Mouse (Mus musculus) ovary, postnatal 10 days (tissue): ENCODE results near the gene AI467606.

Experiments
- DNase-seq: peaks from one replicate; pipeline ENCODE4 v3.0.0; 2022; ENCODE audit warnings: low spot score

Gene AI467606

GRCm38 (mm10) chr7:127121911-127122270 is 30.7 kb downstream of the AI467606 start, which contains the start of gene Qprt:
Qprt (minus strand) TSS chr7:127122226.
- no peak for DNase-seq

- no peak for DNase-seq
These were observed 38.5 kb downstream of the AI467606 start for GRCm38 (mm10) chr7:127129638-127130037.

GRCm38 (mm10) chr7:127133125-127133524 is 42.0 kb downstream of the AI467606 start:
- no peak for DNase-seq

- DNase-seq, result no peak
These were observed 43.8 kb downstream of the AI467606 start for GRCm38 (mm10) chr7:127134821-127135447.

GRCm38 (mm10) chr7:127136181-127137071 is 45.3 kb downstream of the AI467606 start:
- DNase-seq, result no peak

- DNase-seq, result no peak
These were observed 46.3 kb downstream of the AI467606 start, which contains the start of gene Spn for GRCm38 (mm10) chr7:127137262-127138017. Spn (minus strand) TSS chr7:127137823.

GRCm38 (mm10) chr7:127139100-127139499 is 47.9 kb downstream of the AI467606 start:
- no peak for DNase-seq

- DNase-seq, result no peak
These were observed 48.4 kb downstream of the AI467606 start for GRCm38 (mm10) chr7:127139562-127139961.

- no peak for DNase-seq
These were observed 49.7 kb downstream of the AI467606 start for GRCm38 (mm10) chr7:127140623-127141404.

- DNase-seq, result no peak
These were observed 51.1 kb downstream of the AI467606 start for GRCm38 (mm10) chr7:127142214-127142613.

GRCm38 (mm10) chr7:127142666-127143065 is 51.5 kb downstream of the AI467606 start:
- DNase-seq, result no peak
